Mouse (Mus musculus) small intestine, adult 2 months (tissue): ENCODE data around the gene Cfap299. TPM values are rescaled to one million over a fixed set of nuclear protein-coding genes. Genes with fewer than 3 reads are reported as not detected.
"Not testable (repeated sequence)": the region's sequence is repeated elsewhere in the genome, so short reads cannot be mapped to it uniquely, and the experiment has no call there.

Experiments
- H3K27ac ChIP-seq: fragments of 200-500 bp; 2 replicates; pipeline ENCODE4 v1.5.1; 2012; ENCODE audit warnings: low read depth, low read length, control low read depth, inconsistent platforms; ENCODE audit not compliant: insufficient read depth
- H3K27me3 ChIP-seq: fragments of 200-500 bp; 2 replicates; pipeline ENCODE4 v1.6.1; 2012; ENCODE audit warnings: mild to moderate bottlenecking, moderate library complexity, low read length, inconsistent platforms; ENCODE audit not compliant: control insufficient read depth, insufficient read depth
- H3K36me3 ChIP-seq: fragments of 200-500 bp; 2 replicates; pipeline ENCODE4 v1.6.1; 2012; ENCODE audit warnings: mild to moderate bottlenecking, low read length, control low read depth, inconsistent platforms; ENCODE audit not compliant: control insufficient read depth, insufficient read depth
- H3K4me1 ChIP-seq: fragments of 200-500 bp; 2 replicates; pipeline ENCODE4 v1.6.1; 2012; ENCODE audit warnings: low read length, inconsistent platforms, mixed read lengths; ENCODE audit not compliant: control insufficient read depth, insufficient read depth, insufficient read length
- H3K4me3 ChIP-seq: fragments of 200-500 bp; 2 replicates; pipeline ENCODE4 v1.5.1; 2012; ENCODE audit warnings: low read depth, mild to moderate bottlenecking, control low read depth, inconsistent platforms, low read length, moderate library complexity
- CTCF ChIP-seq: fragments of 200-500 bp; IDR thresholded peaks from 2 replicates; pipeline ENCODE4 v1.5.1; 2012; ENCODE audit warnings: low read depth, mild to moderate bottlenecking, control low read depth, inconsistent platforms, low read length, moderate library complexity, mixed read lengths; ENCODE audit not compliant: insufficient replicate concordance, insufficient read length; ENCODE audit errors: extremely low read depth
- POLR2A ChIP-seq: fragments of 200-500 bp; IDR thresholded peaks from 2 replicates; pipeline ENCODE4 v1.6.1; 2012; ENCODE audit warnings: low read depth, mild to moderate bottlenecking, control low read depth, inconsistent platforms, low read length, moderate library complexity
- WGBS: fragments of 180-500 bp; shearing (Covaris S2); methylation state at CpG from one replicate; pipeline ENCODE4 v1.1.7; 2018; 5-methylcytosine and 5-hydroxymethylcytosine counted together
- polyA plus RNA-seq: library from polyadenylated mRNA; depleted of rRNA; stranded (reverse); fragments of >200 nt; gene quantifications from 2 replicates; pipeline ENCODE4 v1.2.3, GENCODE M21; 2012

Cfap299 gene
- polyA plus RNA-seq, 1 experiment, result not detected

DNA sequence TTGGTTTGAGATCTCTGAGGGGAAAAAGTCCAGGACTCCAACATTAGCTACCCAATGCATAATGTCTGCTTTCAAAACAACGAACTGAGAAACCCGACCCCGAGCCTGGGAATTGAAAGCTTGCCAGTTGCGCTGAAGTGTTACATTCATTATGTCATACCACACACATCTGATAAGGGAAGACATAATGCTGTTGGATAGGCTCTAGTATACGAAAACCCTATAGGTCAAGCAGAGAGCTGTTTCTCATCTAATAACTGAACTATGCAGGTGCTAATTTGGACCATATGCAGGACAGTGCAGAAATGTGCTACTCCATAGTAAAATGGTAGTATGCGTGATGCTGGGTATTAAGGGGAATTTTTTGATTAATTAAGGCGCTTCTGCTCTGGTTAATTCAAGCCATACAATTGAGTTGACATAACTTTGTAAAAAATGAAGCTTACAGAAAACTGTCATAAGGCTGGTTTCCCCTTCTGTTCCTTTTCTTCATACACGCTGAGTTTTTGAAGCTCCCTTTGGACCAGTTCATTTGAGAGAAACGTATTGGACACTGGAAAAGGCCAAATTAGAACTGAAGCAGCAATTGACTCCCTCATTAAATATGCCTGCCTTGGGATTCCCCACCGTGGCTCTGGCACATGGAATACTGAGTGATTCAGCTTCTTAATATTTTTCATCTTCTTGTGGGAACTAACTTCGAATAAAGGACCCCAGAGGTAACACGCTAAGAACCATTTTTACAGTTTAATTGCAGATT lies 245.8 kb downstream of the Cfap299 start:
- Histone ChIP-seq H3K4me3 (no peak overlapping the region), H3K36me3 (no peaks in the 10 kb centered on the region), H3K27me3 (no peaks in the 10 kb centered on the region), H3K27ac (no peak overlapping the region), H3K4me1 (no peaks in the 10 kb centered on the region)
- 82% methylated on average over 12 of the region's 12 CpGs for WGBS
- TF ChIP-seq CTCF (no peak), POLR2A (no peak)

GRCm38 (mm10) chr5:98575471-98575834 lies 246.3 kb downstream of the Cfap299 start:
- no peaks in the 10 kb centered on the region for H3K4me1 ChIP-seq
- TF ChIP-seq CTCF (no peak), POLR2A (no peak)
- no peak overlapping the region for H3K27ac ChIP-seq
- H3K36me3 ChIP-seq, result no peaks in the 10 kb centered on the region
- no peaks in the 10 kb centered on the region for H3K27me3 ChIP-seq
- no peak overlapping the region for H3K4me3 ChIP-seq
- WGBS, result 89% methylated on average over 4 of the region's 4 CpGs

GRCm38 (mm10) chr5:98576538-98576937 lies 247.4 kb downstream of the Cfap299 start:
- not testable (repeated sequence) for H3K27ac ChIP-seq, H3K27me3 ChIP-seq, H3K4me1 ChIP-seq, H3K4me3 ChIP-seq, H3K36me3 ChIP-seq
- WGBS, result 89% methylated on average over 6 of the region's 6 CpGs

GRCm38 (mm10) chr5:98578398-98578797 lies 249.3 kb downstream of the Cfap299 start:
- TF ChIP-seq CTCF (no peak), POLR2A (no peak)
- Histone ChIP-seq H3K4me1 (no peaks in the 10 kb centered on the region), H3K36me3 (no peaks in the 10 kb centered on the region), H3K27ac (no peak overlapping the region), H3K27me3 (no peaks in the 10 kb centered on the region), H3K4me3 (no peak overlapping the region)
- WGBS, result 36% methylated on average over 2 of the region's 2 CpGs

DNA sequence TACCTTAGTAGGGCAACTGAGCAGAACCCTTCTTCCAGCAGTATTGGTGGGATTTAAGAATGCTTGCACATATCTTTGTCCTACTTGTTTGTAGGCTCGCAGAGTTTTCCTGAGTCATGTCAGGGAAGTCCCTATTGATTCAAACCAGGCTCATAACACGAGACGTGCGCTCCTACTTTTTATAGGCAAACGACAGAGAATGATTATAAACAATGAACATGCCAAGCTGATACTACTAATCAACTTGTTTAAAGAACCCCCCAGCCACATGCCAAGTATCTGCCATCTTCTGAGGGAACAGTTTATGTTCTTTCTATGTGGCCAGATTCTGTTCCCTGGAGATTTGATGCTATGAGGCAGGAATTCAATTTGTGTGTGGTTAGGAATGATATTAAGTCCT lies 251.7 kb downstream of the Cfap299 start:
- no peaks in the 10 kb centered on the region for H3K27me3 ChIP-seq
- H3K4me3 ChIP-seq, result no peak overlapping the region
- no peaks in the 10 kb centered on the region for H3K4me1 ChIP-seq
- TF ChIP-seq CTCF, result no peak
- no peak for TF ChIP-seq POLR2A
- H3K27ac ChIP-seq, result no peak overlapping the region
- 59% methylated on average over 5 of the region's 5 CpGs for WGBS
- no peaks in the 10 kb centered on the region for H3K36me3 ChIP-seq

- WGBS, result 62% methylated on average over 3 of the region's 3 CpGs
- no peak overlapping the region for H3K27ac ChIP-seq
- no peaks in the 10 kb centered on the region for H3K27me3 ChIP-seq
- H3K4me3 ChIP-seq, result no peak overlapping the region
- no peak for TF ChIP-seq CTCF
- TF ChIP-seq POLR2A, result no peak
- no peaks in the 10 kb centered on the region for H3K4me1 ChIP-seq
- no peaks in the 10 kb centered on the region for H3K36me3 ChIP-seq
Observed at GRCm38 (mm10) chr5:98582051-98582450, 252.9 kb downstream of the Cfap299 start.

DNA sequence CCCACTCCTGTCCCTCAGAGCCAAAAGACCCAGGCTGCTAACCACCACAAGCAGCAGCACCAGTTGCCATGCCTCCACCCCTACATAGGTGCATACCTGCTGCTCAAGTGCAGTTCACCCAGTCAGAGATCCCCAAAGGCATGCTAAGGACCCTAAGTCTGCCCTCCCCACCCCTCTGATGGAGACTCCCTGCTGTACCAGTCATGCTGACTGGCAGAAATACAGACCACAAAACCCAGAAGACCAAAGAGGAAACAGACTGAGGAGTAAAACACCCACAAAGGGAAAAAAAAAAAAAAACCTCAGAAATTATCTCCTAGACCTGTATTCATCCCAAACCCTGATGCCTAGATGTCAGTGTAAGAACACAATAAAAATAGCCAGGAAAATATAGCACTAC lies 256.8 kb downstream of the Cfap299 start:
- TF ChIP-seq POLR2A (no peak), CTCF (no peak)
- H3K4me3 ChIP-seq, result no peak overlapping the region
- H3K27ac ChIP-seq, result no peak overlapping the region
- H3K36me3 ChIP-seq, result no peaks in the 10 kb centered on the region
- H3K4me1 ChIP-seq, result no peaks in the 10 kb centered on the region
- no peaks in the 10 kb centered on the region for H3K27me3 ChIP-seq
